Mouse (Mus musculus): ENCODE measurements around the gene Rabep1. TPM values are rescaled to one million over a fixed set of nuclear protein-coding genes. Genes with fewer than 3 reads are reported as not detected.
"Not testable (repeated sequence)": the region's sequence is repeated elsewhere in the genome, so short reads cannot be mapped to it uniquely, and the experiment has no call there.

The Rabep1 gene
- polyA plus RNA-seq, 1 experiment: 40.6 TPM

DNA sequence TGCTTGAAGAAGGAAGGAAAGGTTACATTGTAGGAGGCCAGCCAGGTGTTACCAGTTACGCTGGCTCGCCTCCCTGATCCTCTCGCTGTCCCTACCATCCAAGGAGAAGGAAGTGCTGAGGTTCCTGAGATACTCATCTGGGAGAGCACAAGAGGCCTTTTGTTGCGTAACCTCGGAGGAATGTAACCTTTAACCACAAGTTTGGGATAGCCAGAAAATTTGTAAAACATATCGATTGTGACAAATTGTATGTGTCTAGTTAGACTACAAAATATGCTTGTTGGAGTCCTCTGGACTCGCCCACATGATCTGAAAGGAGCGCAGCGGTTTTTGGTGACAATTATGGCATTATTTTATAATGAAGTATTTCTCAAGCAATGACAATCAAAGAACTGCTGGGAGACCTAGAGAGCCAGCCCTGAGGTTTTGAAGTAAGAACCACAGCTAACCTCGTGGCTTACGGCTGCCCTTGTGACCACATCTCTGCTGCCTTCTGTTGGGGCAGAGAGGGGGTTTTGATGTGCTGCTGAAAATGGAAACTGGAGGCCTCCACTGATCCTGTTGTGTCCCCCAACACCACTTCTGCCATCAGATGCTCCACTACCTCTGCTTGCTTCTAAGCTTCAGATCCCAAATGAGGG, 15.5 kb upstream of the Rabep1 start:
- DNase-seq (ENCODE audit: extremely low spot score in 1 of 2, low spot score in 1 of 2): no peak

- DNase-seq (ENCODE audit: extremely low spot score in 1 of 2, low spot score in 1 of 2): no peak
Observed at GRCm38 (mm10) chr11:70831201-70831600, 13.4 kb upstream of the Rabep1 start.

- no peak for DNase-seq (ENCODE audit: extremely low spot score in 1 of 2, low spot score in 1 of 2)
Observed at GRCm38 (mm10) chr11:70833408-70833807, 11.2 kb upstream of the Rabep1 start.

GRCm38 (mm10) chr11:70833831-70834230, 10.7 kb upstream of the Rabep1 start:
- DNase-seq (ENCODE audit: extremely low spot score in 1 of 2, low spot score in 1 of 2): no peak

DNA sequence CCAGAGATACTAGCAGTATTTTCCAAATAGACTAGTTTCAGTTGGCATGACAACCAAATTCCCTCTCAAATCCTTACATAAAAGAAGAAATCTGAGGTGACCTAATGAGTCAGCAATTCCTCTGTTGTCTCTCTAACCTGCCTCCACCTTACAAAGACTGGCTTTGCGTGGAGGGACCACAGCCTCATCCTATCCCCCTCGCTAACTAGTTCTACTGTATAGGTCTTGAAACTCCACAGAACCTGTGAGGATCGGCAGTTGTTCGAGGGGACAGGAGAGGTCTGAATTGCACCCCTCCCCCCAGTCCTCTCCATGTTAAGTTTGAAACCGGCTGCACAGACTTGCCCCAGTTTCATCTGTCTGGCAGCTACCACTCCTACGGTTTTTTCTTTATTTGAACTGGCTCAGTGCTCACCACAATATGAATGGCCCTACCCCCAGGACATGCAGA, 9.2 kb upstream of the Rabep1 start:
- peak in 1 of 2 experiments; percentile 54 for DNase-seq (ENCODE audit: extremely low spot score in 1 of 2, low spot score in 1 of 2)

DNA sequence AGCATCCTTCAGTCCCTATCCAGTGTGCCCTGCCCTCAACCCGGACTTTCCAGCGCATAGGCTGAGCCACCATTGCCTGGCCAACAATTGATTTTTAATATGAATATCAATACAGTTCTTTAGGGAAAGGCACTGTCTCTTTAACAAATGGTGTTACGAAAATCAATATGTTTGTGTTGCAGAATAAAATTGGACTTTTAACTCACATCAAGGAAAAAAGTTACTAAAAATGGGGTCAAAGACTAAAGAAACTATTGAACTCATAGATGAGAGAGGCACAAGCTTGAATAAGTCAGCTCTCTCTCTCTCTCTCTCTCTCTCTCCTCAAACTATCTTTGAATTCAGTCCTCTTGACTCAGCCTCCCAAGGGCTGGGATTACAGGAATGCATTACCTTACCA, 7.5 kb upstream of the Rabep1 start:
- DNase-seq (ENCODE audit: extremely low spot score in 1 of 2, low spot score in 1 of 2): no peak

- no peak for DNase-seq (ENCODE audit: extremely low spot score in 1 of 2, low spot score in 1 of 2)
Observed at GRCm38 (mm10) chr11:70838610-70839009, 6.0 kb upstream of the Rabep1 start.

DNA sequence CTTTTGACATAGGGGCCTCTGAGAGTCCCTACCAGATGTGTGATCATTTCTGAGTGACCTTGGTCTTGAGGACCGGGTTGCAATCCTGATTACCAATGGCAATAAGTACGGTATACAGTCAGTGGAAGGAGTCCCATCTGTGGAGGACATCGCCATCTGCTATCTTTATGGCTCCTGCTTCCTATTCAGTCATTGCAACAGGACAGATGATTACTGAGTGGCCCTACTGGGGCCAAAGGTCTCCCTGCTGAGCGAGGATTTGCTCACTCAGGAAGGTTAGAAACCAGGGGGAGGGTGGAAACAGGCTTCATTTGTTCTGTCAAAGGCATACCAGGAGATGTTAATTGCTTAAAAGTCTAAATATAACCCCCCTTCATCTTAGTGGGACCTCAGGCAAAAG, 1.6 kb upstream of the Rabep1 start:
- DNase-seq (ENCODE audit: extremely low spot score in 1 of 2, low spot score in 1 of 2): no peak

DNA sequence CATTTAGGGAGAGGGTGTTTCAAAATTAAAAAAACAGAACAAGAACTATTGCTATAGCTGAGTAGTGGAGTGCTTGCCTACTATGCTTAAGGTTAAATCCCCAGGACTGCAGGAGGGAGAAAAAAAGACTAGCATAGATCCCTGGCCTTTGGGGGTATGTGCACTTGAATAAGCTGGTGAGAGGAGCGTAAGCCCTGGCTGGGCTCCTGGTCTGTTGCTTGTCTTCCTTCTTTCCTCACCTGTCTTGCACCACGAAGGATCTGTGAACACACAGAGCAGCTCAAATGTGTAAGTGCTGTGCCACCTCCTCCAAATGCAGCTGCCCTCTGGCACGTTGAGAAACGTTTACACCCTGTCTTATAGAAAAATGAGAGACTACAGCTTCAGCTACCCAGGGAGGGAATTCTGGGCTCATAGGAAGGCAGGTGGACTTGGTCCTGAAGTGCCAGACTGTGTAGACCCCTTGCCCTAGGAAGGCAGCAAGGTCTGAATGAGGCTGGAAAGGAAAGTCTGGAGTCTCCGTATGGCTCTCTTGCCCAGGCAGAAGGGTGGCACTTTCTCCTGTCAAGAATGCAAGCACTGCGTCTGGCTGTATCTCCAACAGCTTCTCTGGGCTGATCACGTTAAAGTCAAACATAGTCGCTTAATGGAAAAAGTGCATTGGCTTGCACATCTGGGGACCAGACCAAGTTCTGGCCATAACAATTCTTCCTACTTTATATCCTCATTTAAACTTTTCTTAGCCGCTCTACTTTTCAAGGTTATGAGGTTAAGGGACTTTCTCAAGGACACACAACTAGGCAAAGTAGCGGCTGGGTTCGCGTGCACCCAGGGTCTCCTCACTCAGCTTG, 652 bp upstream of the Rabep1 start:
- DNase-seq (ENCODE audit: extremely low spot score in 1 of 2, low spot score in 1 of 2): peak in 1 of 2 experiments; percentile 16

DNA sequence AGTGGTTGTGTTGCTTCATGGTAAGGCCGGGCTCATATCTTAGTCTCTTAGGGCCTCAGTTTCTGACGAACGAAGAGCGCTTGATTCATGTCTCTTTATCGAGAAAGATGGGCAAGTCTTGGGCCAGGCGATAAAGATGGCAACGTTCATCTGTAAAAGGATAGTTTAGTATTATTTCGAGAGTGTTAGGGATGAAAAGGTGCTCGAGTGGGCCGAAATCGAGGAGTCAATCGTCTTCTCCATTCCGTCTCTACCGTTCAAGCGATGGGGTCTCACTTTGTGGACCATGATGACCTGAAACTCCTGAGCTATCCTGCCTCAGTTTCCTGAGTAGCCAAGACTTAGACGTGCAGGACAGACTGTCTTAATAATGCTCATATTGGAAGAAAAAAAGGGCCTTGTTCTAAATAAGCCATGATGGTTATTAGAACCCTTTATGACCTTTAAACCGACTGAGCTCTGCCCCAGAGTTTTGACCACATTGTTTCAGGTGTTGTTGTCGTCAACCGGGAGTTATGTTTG, 940 bp downstream of the Rabep1 start:
- no peak for DNase-seq (ENCODE audit: extremely low spot score in 1 of 2, low spot score in 1 of 2)

DNA sequence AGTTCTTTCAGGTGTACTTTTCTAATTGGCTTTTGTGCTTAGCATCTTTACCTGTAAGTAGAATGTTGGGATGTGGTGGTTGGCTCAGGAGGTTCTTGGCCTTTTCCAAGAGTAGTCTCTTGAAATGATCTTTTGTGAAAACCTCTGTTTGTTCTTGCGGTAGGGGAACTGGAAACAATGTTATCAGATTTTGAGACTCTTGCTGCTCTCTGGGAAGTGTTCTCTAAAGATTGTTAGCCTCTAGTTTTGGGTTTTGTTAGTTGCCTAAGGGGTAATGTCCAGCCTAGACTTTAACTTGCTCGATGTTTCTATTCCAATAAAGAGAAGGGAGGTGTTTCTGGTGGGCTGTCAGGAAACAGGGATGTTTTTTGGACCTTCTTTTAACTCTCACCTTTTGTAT, 1.5 kb downstream of the Rabep1 start:
- no peak for DNase-seq (ENCODE audit: extremely low spot score in 1 of 2, low spot score in 1 of 2)

DNA sequence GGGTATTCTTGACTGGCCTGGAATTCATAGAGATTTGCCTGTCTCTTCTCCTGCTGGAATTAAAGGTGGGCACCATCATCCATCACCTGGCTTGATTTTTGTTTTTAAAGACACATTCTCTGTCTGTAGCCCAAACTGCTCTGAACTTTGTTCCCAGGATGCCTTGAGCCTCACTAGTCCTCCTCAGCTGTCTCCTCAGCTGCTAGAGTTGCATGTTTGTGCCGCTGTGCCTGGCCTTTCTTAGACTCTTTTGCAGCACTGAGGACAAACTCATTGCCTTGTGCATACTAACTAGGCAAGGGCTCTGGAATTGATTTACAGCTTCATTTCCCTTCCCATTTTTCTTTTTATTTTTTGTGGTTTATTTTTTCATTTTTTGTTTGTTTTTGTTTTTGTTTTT, 15.8 kb downstream of the Rabep1 start:
- no peak for DNase-seq (ENCODE audit: extremely low spot score in 1 of 2, low spot score in 1 of 2)

DNA sequence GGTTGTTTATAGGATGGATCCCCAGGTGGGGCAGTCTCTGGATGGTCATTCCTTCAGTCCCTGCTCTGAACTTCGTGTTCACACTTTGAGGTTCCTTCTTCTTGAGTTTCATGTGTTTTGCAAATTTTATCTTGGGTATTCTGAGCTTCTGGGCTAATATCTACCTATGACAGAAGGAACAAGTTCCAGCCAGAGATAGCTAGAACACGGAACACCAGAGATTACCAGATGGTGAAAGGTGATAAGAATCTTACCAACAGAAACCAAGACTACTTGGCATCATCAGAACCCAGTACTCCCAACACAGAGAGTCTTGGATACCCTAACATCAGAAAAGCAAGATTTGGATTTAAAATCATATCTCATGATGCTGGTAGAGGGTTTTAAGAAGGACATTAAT, 18.6 kb downstream of the Rabep1 start:
- DNase-seq (ENCODE audit: extremely low spot score in 1 of 2, low spot score in 1 of 2): not testable (repeated sequence)

DNA sequence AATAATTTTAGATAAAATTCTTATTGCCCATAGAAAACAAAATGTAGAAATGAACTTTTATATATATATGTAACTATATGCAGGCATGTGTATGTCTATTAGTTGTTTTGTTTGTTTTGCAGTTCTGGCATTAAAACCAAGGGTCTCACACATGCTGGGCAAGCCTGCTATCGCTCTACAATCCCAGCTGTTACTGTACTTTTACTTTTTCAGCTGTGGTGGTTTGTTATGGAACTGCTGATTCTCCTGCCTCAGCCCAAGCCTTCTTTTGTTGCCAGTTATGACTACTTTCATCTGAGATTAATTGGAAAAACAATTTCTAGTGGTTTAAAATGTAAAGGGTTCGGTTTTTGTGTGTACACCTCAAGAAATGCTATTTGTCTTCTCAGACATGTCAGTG, 20.6 kb downstream of the Rabep1 start:
- DNase-seq (ENCODE audit: extremely low spot score in 1 of 2, low spot score in 1 of 2): no peak

DNA sequence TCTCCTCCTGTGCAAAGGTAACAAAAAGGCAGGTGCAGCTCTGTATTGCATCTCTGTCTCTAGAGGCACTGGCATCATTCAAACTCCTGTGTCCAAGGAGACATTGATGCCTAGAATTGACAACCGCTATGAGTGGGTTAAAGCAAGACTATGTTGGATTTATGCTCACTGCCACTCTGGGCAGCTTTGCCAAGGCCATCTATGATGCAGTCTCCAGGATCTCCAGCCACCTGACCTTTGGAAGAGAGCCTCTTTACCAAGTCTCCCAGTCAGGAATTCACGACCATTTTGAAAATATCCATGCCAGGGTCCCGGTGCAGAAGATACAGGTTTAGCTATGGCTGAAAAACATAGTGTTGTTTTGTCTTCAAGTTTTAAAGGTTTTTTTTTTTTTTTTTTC, 24.7 kb downstream of the Rabep1 start:
- DNase-seq (ENCODE audit: extremely low spot score in 1 of 2, low spot score in 1 of 2): no peak

- DNase-seq (ENCODE audit: extremely low spot score in 1 of 2, low spot score in 1 of 2): no peak
Observed at GRCm38 (mm10) chr11:70869811-70870210, 25.2 kb downstream of the Rabep1 start.

GRCm38 (mm10) chr11:70870407-70870806, 25.8 kb downstream of the Rabep1 start:
- DNase-seq (ENCODE audit: extremely low spot score in 1 of 2, low spot score in 1 of 2): peak; percentile 53 to 84

GRCm38 (mm10) chr11:70871110-70871509, 26.5 kb downstream of the Rabep1 start:
- no peak for DNase-seq (ENCODE audit: extremely low spot score in 1 of 2, low spot score in 1 of 2)

GRCm38 (mm10) chr11:70871766-70872330, 27.3 kb downstream of the Rabep1 start:
- peak in 1 of 2 experiments; percentile 23 for DNase-seq (ENCODE audit: extremely low spot score in 1 of 2, low spot score in 1 of 2)

- no peak for DNase-seq (ENCODE audit: extremely low spot score in 1 of 2, low spot score in 1 of 2)
Observed at GRCm38 (mm10) chr11:70873846-70874613, 29.5 kb downstream of the Rabep1 start.

- DNase-seq (ENCODE audit: extremely low spot score in 1 of 2, low spot score in 1 of 2): no peak
Observed at GRCm38 (mm10) chr11:70877670-70878069, 33.1 kb downstream of the Rabep1 start.
